Mouse (Mus musculus): ENCODE results near the gene Ap3b1.
A peak's percentile ranks its signal among the peaks of the same experiment; 100 is the strongest.

Ap3b1 gene

GRCm38 (mm10) chr13:94375526-94376390 is 17.0 kb downstream of the Ap3b1 start:
- no peak for DNase-seq (ENCODE audit: low read depth)

- DNase-seq (ENCODE audit: low read depth), result no peak
Observed at GRCm38 (mm10) chr13:94379006-94379405, 20.2 kb downstream of the Ap3b1 start.

DNA sequence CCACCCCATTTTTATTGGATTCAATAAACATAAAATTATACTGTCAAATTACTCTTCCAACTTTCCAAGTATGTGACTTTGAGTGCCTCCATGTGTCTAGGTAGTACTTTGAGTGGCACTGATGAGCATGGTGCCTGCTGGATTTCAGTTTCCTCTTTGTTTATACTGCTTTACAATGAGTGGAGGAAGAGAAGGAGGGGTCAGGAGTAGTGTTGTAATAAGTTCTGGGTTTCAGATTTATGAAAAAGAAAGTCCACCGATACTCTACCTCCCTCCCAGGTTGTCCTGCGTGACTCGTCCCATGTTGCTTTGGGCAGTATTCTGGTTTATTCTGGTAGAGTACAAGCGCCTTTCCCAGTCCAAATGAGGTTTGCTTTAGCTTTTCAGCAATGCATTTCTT is 22.7 kb downstream of the Ap3b1 start:
- peak; percentile 72 for DNase-seq (ENCODE audit: low read depth)

DNA sequence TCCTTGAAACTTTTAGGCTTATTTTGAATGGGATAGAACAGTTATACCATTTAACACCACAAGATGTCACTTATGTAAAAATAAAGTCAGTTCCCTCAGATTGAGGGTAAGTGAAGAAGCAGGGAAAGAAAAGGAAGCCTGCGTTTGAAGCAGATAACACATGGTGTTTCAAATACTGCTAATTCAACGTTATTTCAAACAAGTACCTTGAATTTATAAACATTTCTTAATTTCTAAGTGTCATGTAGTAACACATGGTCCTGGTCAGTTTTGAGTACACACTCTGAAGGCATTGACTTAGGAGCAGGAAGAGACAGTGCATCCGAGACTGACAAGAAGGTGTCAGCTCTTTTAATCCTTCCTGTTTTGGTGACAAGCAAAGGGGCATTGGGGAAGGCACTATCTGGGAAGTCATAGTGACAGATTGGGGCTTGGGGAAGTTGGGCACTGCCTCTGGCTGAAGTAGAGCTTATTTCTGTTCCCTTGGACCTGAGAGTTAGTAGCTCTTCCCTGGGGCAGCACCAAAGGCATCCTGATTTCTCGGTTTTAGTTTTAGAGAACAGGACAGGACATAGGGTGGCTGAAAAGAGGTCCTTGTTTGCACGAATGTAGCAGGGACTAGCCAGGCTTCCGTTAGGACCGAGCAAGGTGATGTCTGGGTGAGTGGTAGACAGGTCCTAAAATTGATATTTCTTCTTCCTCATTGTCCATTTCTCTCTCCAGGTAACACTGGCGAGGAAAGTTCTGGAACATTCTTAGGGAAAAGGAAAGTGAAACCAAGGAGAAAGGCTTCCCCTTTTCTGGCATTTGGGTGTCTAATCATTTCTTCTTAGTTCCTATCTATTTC is 23.3 kb downstream of the Ap3b1 start:
- DNase-seq (ENCODE audit: low read depth), result peak; percentile 85

GRCm38 (mm10) chr13:94384931-94385570 is 26.3 kb downstream of the Ap3b1 start:
- DNase-seq (ENCODE audit: low read depth), result no peak

GRCm38 (mm10) chr13:94388566-94388965 is 29.8 kb downstream of the Ap3b1 start:
- DNase-seq (ENCODE audit: low read depth), result peak; percentile 52

DNA sequence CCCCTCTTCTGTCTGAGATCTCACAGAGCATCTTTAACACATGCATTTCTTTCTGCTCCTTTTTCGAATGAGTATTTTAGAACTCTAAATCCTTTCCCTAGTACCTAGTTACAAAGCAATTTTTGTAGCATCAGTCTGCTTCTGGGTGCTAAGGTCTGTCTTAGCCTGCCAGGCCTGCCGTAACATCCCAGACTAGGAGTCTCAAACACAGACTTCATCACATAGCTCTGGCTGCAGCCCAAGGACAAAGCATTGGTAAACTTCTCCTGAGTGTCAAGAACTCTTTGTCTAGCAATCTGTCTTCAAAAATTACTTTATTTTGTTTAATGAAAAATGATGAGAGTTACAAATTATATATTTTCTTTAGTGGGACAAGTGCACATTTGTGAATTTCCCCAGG is 30.8 kb downstream of the Ap3b1 start:
- DNase-seq (ENCODE audit: low read depth), result no peak

DNA sequence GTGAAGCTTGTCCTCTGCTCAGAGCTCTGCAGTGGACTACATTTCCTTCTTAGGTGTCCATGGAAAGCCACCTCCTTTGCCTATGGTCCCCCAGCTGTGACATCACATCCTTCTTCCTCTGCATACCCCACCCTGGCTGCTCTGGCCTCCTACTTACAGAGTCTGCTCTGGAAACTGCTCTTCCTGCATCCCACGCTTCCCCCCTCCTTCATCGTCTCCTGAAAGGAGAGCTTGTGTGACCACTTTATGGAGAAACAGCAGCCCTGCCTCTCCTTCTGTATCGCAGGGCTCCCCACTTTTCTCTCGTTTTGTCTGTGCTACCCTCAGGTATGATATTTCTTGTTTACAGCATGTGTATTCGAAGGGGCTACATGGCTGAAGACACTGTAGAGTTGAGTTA is 33.5 kb downstream of the Ap3b1 start:
- DNase-seq (ENCODE audit: low read depth), result no peak

GRCm38 (mm10) chr13:94394486-94394885 is 35.7 kb downstream of the Ap3b1 start:
- DNase-seq (ENCODE audit: low read depth), result no peak

DNA sequence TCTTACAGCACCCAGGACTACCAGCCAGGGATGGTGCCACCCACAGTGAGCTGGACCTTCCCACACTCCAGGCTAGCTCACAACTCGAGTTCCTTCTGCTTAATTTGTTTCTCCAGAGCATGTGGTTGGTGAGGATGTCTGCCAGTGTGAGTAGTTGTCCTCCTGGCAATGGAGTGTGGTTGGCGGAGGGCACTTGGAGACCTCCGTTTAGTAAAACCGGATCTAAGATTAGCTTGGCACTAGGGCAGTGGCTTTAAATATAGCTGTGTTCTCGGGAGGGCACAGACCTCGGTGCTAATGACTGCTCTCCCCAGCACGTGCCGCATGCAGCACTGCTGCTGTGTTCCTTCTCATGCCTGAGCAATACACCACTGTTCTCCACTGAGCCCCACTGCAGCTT is 37.0 kb downstream of the Ap3b1 start:
- no peak for DNase-seq (ENCODE audit: low read depth)

GRCm38 (mm10) chr13:94396392-94396920 is 37.7 kb downstream of the Ap3b1 start:
- DNase-seq (ENCODE audit: low read depth), result no peak

DNA sequence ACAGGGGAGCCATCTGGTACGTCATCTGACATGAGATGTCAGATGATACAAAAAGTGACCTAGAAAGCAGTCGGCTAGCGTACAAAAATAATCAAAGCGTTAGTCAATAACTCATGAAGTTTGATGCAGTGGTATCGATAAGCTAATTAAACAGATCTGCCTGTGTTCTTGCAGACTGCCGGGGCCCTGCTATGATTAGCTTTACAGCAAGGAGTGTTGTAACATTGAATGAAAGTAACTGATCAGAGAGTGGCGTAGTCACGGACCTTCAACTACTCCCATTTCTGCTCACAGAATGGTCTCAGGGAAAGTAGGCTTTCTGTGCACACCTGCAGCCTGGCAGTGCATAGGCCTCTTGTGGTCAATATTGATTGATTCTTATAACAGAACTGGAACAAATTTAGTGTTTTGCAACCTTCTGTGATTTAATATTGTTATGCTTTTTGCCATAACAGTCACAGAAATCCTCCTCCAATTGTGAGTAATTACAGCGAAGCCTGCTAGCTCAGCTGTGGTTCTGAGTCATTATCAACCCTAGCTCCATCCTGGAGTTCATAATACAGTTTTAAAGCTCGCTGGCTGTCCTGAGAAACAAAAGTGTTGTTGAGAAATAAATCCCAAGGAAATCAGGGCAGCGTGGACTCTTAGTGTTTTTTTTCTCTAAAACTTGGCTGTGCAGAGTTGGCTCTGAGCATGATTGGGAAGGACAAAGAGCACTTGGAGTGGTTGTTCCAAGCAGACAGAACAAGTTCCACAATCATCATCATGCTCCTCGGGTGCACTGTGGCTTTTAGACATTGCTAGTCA is 40.0 kb downstream of the Ap3b1 start:
- no peak for DNase-seq (ENCODE audit: low read depth)

DNA sequence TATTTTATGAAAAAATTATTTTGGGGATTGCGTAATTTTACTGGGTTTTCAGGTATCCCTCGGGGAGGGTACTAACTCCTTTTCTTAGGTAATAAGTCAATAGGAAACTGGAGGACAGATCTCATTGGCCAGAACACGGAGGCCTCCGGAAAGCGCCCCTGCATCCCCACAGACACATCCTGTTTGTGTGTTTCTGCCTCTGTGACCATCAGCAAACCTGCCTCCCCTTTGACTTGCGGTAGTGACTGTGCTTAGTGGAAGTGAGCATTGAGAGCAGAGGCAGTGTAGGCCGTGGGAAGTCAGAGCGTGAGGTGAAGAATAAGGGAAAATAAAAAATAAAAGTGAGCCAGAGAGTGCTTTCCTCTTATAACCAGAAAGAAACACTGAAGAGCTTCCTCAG is 41.7 kb downstream of the Ap3b1 start:
- DNase-seq (ENCODE audit: low read depth), result no peak

GRCm38 (mm10) chr13:94423600-94423999 is 64.8 kb downstream of the Ap3b1 start:
- DNase-seq (ENCODE audit: low read depth), result no peak

DNA sequence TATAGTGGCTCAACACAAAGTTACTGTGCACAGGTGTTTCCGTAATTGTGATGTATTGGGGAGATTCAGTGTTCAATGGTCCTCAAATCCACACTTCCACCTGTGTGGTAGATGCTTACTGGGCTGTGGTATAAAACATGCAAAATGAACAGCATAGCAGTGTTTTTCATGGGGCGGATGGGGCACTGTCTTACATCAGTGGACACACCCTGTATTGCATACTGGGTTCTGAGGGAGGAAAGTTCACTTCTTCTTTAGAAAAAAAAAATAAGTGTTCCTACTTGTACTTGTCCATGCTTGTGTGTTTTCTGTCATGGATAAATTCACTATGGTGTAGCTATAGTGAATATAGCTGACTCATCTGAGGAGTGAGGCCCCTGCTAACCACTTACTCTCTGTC is 70.8 kb downstream of the Ap3b1 start:
- DNase-seq (ENCODE audit: low read depth), result no peak

DNA sequence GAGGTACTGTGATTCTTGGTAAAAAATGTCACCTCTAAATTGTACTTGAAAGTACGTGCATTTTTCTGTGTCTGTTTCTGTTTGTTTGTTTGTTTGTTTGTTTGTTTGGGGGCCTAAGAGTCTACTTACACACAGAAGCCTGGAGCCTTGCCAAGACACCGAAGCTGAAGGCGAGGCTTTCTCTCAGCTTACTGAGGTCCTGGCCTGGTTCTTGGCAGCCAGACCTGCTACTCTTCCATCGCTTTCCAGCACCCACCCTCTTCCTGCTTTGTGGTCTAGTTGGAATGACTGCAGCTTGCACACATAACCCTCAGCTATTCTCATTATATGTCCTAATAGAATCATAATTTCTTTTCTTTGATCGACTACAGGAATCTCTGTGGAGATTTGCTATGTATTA is 80.6 kb downstream of the Ap3b1 start:
- DNase-seq (ENCODE audit: low read depth), result peak; percentile 65

DNA sequence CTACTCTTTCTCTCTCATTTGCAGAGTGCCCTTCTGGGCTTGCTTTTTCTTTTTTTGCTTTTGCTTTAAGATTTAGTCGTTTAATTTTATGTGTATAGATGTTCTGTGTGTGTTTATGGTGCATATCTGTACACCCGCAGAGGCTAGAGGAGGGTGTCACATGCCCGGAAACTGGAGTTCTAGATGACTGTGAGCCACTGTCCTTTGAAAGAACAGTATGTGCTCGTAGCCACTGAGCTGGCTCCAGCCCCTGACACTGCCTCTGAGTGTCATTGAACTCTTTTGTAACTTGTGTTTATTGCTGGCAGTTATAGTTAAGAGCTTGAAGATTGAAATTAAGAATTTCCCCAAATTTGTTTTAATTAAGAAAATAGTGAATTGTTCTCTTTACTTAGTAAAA is 82.4 kb downstream of the Ap3b1 start:
- no peak for DNase-seq (ENCODE audit: low read depth)

DNA sequence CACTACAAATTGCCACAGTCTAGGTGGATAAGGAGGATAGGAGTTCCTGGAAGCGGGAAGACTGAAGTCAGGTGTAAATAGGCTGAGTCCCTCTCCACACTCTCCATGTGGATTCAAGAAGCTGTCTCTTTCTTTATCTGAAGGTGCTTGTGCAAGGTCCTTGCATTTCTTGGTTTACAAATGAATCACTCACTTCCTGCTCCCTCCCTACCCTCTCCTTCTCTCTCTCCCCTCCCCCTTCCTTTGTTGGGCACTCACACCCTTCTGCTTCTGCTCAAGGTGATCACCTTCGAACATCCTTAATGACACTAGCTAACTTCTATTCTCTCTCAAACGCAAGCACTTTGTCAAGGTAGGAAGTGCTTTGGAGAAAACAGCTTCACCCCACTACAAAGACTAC is 84.7 kb downstream of the Ap3b1 start:
- peak; percentile 62 for DNase-seq (ENCODE audit: low read depth)

- DNase-seq (ENCODE audit: low read depth), result no peak
Observed at GRCm38 (mm10) chr13:94445103-94445502, 86.3 kb downstream of the Ap3b1 start.

DNA sequence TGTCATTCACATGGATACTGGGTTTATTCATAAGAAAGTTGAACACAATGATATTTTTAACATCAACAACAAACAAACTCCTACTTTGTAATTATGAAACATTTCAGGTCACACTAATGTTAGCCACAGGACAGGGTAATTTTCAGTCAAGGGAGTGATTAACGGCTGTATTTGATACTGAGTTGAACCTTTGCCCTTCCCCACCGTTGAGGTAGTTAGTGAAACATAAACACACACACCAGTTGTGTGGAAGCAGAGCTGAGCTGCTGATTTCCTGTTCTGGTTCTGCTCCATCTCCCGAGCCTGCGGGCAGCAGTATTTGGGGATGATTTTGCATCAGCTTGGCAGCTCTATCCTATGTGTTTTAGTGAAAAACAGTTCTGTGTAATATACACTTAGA is 88.2 kb downstream of the Ap3b1 start:
- DNase-seq (ENCODE audit: low read depth), result no peak

DNA sequence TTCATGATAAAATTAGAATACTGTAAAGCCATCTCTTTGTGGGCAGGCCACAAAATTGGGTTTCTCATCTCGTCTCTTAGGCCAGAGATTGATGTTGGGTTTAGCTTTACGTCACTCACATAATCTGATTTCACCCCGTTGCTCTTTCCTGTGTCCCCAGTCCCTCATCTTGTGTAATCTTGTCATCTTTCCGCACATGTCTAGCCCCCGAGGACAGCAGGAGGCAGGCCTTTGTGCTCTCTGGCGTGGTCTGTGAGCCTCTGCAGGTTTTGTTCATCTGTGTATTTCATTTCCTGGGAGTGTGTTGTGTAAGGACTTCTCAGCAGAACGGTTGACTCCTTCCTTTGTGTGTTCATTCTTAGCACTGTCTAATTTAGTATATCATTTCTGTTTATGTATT is 90.8 kb downstream of the Ap3b1 start:
- DNase-seq (ENCODE audit: low read depth), result peak; percentile 57

DNA sequence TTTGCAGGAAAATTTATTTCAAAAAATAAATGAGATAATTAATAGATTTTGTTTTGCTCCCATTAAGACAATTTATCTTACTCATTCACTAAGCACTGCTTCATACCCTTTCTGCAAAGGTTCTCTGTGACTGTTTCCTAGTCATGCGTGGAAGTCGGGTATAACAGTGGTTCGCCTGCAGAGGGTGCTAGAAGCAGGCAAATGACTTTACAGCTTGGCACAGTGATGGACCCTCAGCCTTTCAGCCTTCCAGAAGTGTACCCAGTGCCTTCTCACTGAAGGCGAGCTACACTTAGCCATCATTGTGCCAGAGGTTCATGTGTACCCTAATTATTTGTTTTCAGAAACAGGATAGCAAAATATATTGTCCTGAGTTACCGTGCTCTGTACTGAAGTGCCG is 92.5 kb downstream of the Ap3b1 start:
- DNase-seq (ENCODE audit: low read depth), result peak; percentile 65

Data from 416B (cell line).